Mouse (Mus musculus): ENCODE measurements at regions not wholly inside any gene's neighbourhood (a gene's known extent, or its start where the extent isn't known, plus 50 kb on each side); places are given as distances from the start of the nearest gene placed in this dataset.
"Not testable (repeated sequence)": the region's sequence is repeated elsewhere in the genome, so short reads cannot be mapped to it uniquely, and the experiment has no call there.

DNA sequence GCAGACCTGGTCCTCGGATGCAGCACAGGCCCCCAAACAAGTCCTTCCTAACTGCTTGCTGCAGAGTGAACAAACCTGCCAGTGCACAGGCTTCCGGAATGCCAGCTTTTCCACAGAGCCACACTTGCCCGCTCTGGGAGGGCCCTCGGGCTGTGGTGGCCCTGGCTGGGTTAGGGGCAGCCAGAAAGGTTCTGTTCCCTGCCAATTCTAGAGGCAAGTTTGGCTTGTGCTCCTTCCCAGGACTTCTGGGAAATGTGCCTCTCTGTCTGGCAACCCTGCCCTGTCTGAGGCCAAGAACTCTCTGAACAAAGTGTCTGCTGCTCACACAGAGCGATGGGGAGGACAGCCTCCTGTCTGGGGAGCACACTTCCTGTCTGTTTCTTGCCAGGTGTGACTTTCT is 66.4 kb downstream of the Xrcc2 start:
- peak; percentile 41 for DNase-seq

DNA sequence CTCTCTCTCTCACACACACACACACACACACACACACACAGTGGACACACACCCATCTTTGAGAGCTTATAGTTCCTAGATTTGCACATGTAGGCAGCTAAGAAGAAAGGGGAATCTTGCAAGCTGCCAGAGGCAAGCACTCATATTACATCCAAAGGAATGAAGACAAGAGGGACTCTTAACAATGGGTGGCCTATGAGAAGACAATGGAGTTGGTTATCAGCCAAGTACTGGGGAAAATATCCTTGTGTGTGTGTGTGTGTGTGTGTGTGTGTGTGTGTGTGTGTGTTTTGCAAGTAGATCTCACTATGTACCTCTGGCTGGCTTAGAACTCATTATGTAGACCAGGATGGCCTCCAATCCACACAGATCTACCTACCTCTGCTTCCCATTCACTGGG is 67.5 kb downstream of the Xrcc2 start:
- no peak for DNase-seq

DNA sequence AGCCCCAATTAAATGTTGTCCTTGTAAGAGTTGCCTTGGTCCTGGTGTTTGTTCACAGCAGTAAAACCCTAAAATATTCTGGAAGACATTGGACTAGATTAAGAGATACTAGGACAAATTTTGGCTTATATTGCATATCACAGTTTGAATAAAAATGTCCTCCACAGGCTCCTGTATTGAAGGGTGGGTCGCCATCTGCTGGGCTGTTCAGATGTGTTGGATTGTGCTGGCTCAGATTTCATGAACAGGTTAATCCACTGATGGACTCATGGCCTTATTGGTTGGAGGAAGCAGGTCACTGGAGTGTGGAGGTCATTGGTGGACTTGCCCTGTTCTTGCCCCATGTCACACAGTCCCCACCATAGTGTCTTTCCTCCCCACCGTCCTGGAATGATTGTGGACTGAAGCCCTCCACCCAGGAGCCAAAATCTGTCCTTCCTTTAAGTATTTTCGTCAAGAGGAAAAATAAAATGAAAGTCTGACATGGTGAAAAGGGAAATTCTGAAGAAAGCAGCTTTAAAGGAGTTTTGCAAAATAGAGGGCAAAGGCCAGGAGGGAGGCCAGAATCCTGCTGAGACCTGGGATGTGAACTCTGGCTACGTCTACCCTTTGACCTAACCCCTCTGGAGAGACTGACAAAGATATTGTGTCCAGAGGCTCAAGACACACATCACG is 72.6 kb downstream of the Xrcc2 start:
- no peak for DNase-seq

DNA sequence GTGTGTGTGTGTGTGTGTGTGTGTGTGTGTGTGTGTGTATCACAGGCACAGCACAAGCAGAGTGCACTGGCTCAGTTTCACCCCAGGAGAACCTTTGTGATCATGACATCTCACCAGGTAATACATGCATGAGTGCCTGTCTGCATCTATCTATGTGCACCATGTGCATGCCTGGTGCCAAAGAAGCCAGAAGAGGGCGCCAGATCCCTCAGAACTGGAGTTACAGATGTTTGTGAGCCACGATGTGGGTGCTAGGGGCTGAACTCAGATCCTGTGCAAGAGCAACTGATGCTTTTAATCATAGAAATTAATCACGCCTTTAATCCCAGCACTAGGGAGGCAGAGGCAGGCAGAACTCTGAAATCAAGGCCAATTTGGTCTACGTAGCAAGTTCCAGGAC is 75.9 kb downstream of the Xrcc2 start:
- DNase-seq: no peak

DNA sequence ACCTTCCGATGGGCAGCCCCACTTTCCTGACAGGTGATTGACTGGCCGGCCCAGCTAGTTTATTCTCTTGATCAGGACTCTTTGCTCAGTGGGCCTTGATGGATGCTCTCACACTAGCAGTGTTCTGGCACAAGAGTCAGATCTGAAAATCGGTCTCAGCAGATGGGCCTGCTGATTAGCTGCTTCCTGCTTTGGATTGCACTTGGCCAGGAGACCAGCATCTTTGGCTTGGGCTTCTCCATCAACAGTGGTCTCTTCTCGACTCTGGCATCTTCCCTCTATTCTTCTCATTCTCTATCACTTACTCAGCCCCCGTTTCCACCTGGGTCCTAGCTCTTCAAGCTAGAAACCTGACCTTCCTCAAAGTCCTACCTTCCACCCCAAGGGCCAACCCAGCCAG is 77.1 kb downstream of the Xrcc2 start:
- no peak for DNase-seq

DNA sequence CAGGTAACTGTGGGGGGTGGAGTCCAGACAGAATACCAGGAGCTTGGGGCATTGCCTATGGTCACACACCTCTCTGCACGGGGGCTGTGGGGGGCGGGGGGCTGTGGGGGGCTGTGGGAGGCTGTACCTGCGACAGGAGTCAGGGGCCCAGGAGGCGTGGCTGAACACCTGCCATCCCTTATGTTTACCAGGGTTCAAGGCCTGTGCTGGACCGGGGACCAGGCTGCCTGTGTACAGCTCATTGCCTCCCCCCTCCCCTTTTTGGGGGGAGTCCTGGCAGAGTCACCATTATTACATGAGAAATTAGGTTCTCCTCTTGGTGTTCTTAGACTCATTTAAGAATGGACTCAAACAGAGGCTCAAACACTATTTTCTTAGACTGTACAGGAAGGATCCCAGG is 78.5 kb downstream of the Xrcc2 start:
- no peak for DNase-seq

DNA sequence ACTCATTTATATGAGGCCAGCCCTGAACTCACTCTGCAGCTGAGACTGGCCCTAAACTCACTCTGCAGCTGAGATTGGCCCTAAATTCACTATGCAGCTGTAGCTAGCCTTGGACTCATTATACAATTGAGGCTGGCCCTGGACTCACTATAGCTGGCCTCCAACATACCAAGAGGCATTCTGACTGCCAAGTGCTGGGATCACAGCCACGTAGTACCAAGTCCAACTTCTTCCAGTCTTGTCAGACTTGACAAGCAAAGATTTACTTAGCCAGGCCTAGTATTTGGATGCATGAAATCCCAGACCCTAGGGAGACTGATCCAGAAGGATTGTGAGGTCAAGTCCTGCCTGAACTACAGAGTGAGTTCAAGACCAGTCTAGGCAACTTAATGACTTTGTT is 81.6 kb downstream of the Xrcc2 start:
- no peak for DNase-seq

DNA sequence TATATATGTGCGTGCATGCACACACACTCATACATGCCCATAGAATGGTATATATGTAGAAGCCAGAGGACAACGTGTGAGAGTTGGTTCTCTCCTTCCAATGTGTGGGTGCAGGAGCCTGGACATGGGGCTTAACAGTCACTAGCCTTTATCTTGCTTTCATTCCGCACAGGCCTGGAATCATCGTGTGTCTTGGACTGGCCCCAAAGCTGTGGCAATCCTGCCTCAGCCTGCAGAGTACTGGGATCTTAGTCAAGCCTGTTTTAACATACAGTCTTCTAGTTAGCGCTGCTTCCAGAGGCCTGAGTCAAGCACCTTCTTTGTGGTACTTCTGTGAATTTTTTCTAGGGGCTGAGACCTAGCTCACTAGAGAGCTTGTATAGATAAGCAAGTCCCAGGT is 85.8 kb downstream of the Xrcc2 start:
- DNase-seq: no peak

DNA sequence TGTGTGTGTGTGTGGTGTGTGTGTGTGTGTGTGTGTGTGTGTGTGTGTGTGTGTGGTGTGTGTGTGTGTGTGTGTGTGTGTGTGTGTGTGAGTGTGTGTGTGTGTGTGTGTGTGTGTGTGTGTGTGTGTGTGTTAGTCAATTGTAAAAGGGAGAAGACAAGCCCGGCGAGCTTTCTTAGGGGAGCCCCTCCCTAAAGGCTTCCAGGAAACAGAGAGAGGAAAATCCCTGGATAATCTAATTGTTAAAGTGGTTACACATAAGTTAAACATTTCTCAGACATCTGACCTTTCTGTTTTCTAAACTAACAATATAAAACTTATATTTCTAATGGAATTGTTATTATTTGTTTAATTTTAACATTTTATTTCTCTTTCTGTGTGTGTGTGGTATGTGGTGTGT is 86.3 kb downstream of the Xrcc2 start:
- not testable (repeated sequence) for DNase-seq

DNA sequence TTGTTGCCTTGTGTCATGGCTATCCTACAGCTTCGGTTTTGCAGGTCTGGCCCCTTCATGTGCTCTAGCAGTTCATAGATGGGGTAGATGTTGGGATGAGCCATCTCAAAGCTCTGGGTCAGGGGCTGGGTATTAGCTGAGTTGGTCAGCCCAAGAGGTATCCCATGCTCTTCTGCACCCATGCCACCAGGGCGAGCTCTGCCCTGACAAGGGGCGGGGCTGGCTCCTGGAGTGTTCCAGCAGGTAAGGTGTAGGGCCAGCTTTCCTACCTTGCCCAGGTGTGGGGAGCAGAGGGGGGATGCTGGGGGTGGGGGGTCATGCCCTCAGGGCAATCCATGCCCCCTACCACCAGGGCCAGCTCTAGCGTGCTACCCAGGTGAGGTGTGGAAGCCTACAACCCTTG is 91.0 kb downstream of the Xrcc2 start:
- DNase-seq: no peak

DNA sequence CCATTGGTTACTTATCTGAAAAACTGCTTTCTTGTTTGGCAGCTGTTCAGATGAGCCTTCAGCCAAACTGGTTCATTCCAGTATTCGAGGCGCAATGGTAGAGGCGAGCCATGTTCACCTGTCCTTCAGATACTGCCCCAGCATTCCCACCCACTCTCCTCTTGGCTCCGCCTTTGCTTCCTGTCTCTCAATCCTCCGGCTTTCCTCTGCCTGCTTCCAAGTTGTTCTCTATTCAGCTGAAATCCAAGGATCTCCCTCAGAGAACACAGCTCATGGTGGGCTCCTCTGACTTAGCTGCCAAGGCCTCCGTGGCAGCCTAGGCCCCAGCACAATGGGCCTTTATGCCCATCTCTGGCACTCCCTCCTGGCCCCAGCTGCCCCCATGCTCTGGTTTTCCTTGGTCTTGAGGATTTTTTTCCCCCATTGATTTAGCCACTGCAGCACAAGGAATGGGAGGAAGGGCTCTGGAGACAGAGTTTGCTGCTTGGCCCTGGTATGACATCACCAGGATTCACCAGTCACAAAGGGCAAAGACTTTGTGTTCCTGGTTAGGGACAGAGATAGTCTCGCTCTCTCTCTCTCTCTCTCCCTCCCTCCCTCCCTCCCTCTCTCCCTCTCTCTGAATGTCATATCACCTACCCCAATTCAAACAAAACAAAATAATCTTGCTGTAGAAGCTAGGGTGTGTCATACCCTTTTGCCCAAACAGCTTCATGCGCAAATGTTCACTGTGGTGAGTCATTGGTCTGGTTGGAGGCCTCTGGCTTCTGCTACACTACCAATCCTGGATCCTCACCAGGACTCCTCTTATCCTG is 91.6 kb downstream of the Xrcc2 start:
- peak; percentile 35 for DNase-seq

DNA sequence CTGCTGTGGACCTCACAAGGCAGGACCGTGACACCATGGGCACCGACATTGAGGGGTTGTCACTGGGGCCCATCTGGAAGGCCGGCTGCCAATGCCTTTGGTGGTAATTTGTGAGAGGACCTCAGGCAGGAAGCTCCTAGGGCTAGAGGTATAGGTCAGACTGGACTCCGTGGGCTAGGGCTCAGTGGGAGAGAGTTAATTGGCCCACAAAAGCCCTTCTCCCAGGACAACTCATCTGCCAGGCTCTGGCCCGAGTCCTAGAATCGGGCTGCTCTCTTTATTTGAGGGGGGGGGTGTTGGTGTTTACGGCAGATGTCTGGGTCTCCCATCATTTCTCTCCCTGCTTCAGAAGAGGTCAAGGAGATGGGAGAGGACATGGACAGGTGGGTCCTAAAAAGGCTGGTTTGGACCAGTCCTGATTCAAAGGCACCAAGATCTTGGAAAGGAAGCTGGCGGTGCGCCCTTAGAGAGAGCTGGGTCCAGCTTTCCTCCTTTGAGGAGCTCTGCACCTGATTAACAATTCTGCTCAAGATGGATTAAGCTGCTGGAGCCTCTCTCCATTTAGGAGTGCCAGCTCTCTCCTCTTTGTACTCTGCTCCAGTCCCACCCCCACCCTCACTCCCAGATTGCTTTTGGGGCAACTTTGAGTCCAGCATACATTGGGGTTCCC is 93.5 kb downstream of the Xrcc2 start:
- DNase-seq: peak; percentile 31

DNA sequence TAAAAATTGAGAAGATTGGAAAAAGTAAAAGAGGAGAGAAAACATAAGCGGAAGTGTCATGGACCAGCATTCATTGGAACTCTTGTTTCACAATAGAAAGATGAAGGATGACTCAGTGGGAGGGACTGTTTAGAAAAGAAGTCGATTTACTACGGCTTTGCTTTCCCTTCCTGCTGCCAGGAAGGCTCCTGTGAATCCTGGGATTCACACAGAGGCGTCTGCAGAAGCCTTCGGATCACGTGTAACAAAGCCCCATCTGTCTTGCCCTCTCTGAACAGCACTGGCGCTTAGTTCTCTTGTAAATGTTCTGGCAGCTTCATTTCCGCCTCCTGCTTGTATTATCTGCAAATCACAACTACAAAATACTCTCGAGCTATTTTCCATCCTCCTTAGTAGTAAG is 94.0 kb downstream of the Cct8l1 start:
- peak; percentile 74 for DNase-seq

DNA sequence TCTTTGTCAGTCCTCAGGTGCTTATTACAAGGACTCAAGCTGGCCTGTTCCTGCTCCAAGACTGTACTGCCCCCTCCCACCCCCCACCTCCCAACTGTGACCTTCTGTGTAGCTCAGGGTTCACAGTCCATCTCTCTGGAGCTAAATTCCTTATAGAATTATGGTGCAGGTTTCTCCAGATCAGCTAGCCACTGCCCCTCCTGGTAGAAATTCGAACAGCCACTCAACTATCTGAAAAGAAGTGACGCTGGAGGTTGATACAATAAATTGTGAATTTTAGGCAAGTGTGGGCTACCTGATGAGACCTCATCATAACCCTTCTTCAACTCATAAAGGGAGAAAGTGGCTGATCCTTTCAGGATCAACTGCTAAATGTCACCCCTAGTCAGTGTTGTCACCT is 86.3 kb downstream of the Cct8l1 start:
- no peak for DNase-seq

DNA sequence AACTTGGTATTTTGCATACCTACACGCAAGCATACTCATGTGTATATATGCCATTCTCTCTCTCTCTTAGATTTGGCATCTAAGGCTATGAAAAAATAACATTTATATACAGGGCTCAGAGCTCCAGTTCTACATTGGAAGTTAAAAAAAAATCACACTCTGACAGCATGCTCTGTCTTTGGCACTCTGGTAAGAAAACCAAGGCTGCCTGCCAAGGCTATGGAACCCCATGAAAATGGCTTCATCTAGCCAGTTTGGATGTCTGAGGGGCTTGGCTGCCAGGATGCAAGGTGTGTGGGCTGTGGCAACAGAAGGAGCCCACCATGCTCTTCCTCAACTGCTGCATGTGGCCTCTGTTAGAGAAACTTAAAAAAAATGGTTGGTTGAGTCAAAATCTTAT is 83.5 kb downstream of the Cct8l1 start:
- DNase-seq: no peak

DNA sequence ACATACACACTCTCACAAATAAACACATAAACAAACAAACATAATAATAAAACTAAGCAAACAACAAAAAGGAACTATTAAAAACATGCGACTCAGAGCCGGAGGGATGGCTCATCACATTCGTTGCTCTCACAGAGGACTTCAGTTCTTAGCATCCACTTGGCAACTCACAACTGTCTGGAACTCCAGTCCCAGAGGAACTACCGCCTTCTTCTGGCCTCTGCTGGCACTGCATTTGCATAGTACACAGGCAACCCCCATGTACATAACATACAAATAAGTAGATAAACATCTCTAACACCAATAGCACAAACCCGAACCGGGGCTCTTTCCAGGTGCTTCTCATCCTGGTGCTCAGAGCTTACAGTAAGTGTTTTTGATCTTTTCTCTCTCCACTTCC is 81.9 kb downstream of the Cct8l1 start:
- no peak for DNase-seq

DNA sequence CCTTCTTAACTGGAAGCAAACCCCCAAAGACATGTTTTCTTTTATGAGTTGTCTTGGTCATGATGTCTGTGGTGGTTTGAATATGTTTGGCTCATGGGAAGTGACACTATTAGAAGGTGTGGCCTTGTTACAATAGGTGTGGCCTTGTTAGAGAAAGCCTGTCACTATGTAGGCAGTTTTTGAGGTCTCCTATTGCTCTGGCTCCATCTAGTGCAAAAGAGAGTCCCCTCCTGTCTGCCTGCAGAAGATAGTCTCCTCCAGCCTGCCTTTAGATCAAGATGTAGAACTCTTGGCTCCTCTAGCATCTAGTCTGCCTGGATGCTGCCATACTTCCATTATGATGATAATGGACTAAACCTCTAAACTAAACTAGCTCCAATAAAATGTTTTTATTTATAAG is 75.8 kb downstream of the Cct8l1 start:
- DNase-seq: no peak
